In genomic region chr9:120814286-120814685, GRCm38 (mm10) we compare ENCODE assay signal across 27 mouse cellular contexts.
DNase-seq lines count a peak whose midpoint lies in the region; ATAC-seq lines count a peak whose summit lies in the region.
"Had no signal": no experiment of that assay in that cellular context is flagged by ENCODE, and none has a peak within 500 bp of the region (broad histone marks: within the 10 kb centered on the region; RNA-seq: fewer than 3 reads in every experiment).

No protein-coding gene starts in this region.

- intact Hi-C loops in left cerebral cortex, postnatal 4 days (cut with DNase I), result no loop called here
- intact Hi-C loops in left cerebral cortex, postnatal 36 days (cut with DNase I), result no loop called here

- H3K9ac ChIP-seq in forebrain, embryonic 14.5 days (ENCODE audit: low read length), result no peak overlapping the region
- no peak overlapping the region for H3K9ac ChIP-seq in forebrain, embryonic 16.5 days (replicated peaks; ENCODE audit: low read depth, low read length)
- H3K9ac ChIP-seq: heart, embryonic 15.5 days; hindbrain, embryonic 12.5 days; liver, embryonic 12.5 days; liver, postnatal 0 days; neural tube, embryonic 12.5 days had no signal

- no peaks in the 10 kb centered on the region for H3K27me3 ChIP-seq in forebrain, embryonic 14.5 days (replicated peaks; ENCODE audit: control insufficient read depth, insufficient read depth, low read length)
- H3K27me3 ChIP-seq in forebrain, embryonic 16.5 days (replicated peaks; ENCODE audit: control insufficient read depth, insufficient read depth, low read length), result no peaks in the 10 kb centered on the region
- H3K27me3 ChIP-seq: heart, embryonic 15.5 days; hindbrain, embryonic 12.5 days; liver, embryonic 12.5 days; neural tube, embryonic 12.5 days had no signal

- H3K4me2 ChIP-seq in forebrain, embryonic 14.5 days (ENCODE audit: low read length), result no peak overlapping the region
- H3K4me2 ChIP-seq in forebrain, embryonic 16.5 days (ENCODE audit: low read length), result no peak overlapping the region
- H3K4me2 ChIP-seq: heart, embryonic 15.5 days; hindbrain, embryonic 12.5 days; liver, embryonic 12.5 days; neural tube, embryonic 12.5 days had no signal

- no peaks in the 10 kb centered on the region for H3K4me1 ChIP-seq in forebrain, embryonic 14.5 days (ENCODE audit: control insufficient read depth, insufficient read depth, low read length)
- H3K4me1 ChIP-seq in forebrain, embryonic 16.5 days (replicated peaks; ENCODE audit: control insufficient read depth, insufficient read depth, low read length), result no peaks in the 10 kb centered on the region
- H3K4me1 ChIP-seq: heart, embryonic 15.5 days; liver, embryonic 12.5 days; neural tube, embryonic 12.5 days had no signal

- no peak overlapping the region for H3K4me3 ChIP-seq in forebrain, embryonic 14.5 days (ENCODE audit: low read depth, low read length)
- H3K4me3 ChIP-seq in forebrain, embryonic 16.5 days (replicated peaks; ENCODE audit: low read length), result no peak overlapping the region
- H3K4me3 ChIP-seq: erythroblast, embryonic 14.5 days; heart, embryonic 15.5 days; hindbrain, embryonic 12.5 days; layer of hippocampus, adult 2 months; left cerebral cortex, adult 2 months; liver, embryonic 12.5 days; midbrain, embryonic 10.5 days; myocyte; neural tube, embryonic 12.5 days had no signal

- no peak for ATAC-seq in forebrain, embryonic 14.5 days
- ATAC-seq in forebrain, embryonic 16.5 days, result no peak
- ATAC-seq: activated CD4-positive, CD25-positive, alpha-beta regulatory T cell, adult 4 months; CD4-positive, CD25-positive, alpha-beta regulatory T cell, adult 4 months; liver, embryonic 12.5 days; liver, postnatal 0 days; lung, postnatal 0 days; midbrain, embryonic 16.5 days had no signal

- peak; percentile 20 for DNase-seq in adrenal gland, postnatal 25 days
- no peak for DNase-seq in adrenal gland, postnatal 10 days
- DNase-seq in forebrain, embryonic 14.5 days (ENCODE audit: low spot score), result peak; percentile 24
- DNase-seq in left cerebral cortex, postnatal 4 days, result peak; percentile 48
- no peak for DNase-seq in left cerebral cortex, postnatal 36 days (ENCODE audit: low spot score in 2 of 2)
- peak; percentile 12 for DNase-seq in Muller cell, postnatal 12 days (ENCODE audit: inconsistent ontology term)
- DNase-seq: gastrocnemius, postnatal 10 days; kidney, adult 11 months; liver, postnatal 0 days; right cerebral cortex, postnatal 4 days; thymus, adult 18-20 months; thymus, postnatal 36 days had no signal

- H3K27ac ChIP-seq in forebrain, embryonic 14.5 days (ENCODE audit: low read depth, low read length), result no peak overlapping the region
- no peak overlapping the region for H3K27ac ChIP-seq in forebrain, embryonic 16.5 days (ENCODE audit: low read length)
- H3K27ac ChIP-seq: heart, embryonic 15.5 days; hindbrain, embryonic 12.5 days; layer of hippocampus, adult 2 months; left cerebral cortex, adult 2 months; liver, embryonic 12.5 days; midbrain, embryonic 10.5 days; neural tube, embryonic 12.5 days; stomach, postnatal 0 days had no signal

- no peaks in the 10 kb centered on the region for H3K36me3 ChIP-seq in forebrain, embryonic 14.5 days (ENCODE audit: control insufficient read depth, insufficient read depth, low read length)
- H3K36me3 ChIP-seq in forebrain, embryonic 16.5 days (ENCODE audit: control insufficient read depth, insufficient read depth), result no peaks in the 10 kb centered on the region
- H3K36me3 ChIP-seq: heart, embryonic 15.5 days; hindbrain, embryonic 12.5 days; liver, embryonic 12.5 days; midbrain, embryonic 10.5 days; neural tube, embryonic 12.5 days had no signal

- WGBS in forebrain, embryonic 14.5 days, result 72% methylated on average over 4 of the region's 4 CpGs
- 79% methylated on average over 4 of the region's 4 CpGs for WGBS in forebrain, embryonic 16.5 days

- no peaks in the 10 kb centered on the region for H3K9me3 ChIP-seq in forebrain, embryonic 14.5 days (replicated peaks; ENCODE audit: control insufficient read depth, low read length)
- H3K9me3 ChIP-seq in forebrain, embryonic 16.5 days (ENCODE audit: control insufficient read depth, low read length), result no peaks in the 10 kb centered on the region
- H3K9me3 ChIP-seq: heart, embryonic 15.5 days; hindbrain, embryonic 12.5 days; liver, embryonic 12.5 days; midbrain, embryonic 10.5 days; neural tube, embryonic 12.5 days had no signal

Comparison
In these comparisons a context has a peak if more than half of its experiments do, and no peak if none do; other contexts are left out.
1. DNase-seq: peak in adrenal gland, postnatal 25 days (single experiment), forebrain, embryonic 14.5 days (single experiment), left cerebral cortex, postnatal 4 days (single experiment) and Muller cell, postnatal 12 days (single experiment); none in adrenal gland, postnatal 10 days (single experiment) and left cerebral cortex, postnatal 36 days (0 of 2).